Mouse (Mus musculus) C2C12 (cell line): ENCODE results near the gene Gm20388. TPM values are rescaled to one million over a fixed set of nuclear protein-coding genes. Genes with fewer than 3 reads are reported as not detected.

Source experiments
- H3K27me3 ChIP-seq: one replicate; pipeline ENCODE4 v1.6.1; 2011; ENCODE audit not compliant: control insufficient read depth, insufficient read depth, insufficient read length
- H3K36me3 ChIP-seq: one replicate; pipeline ENCODE4 v1.6.1; 2011; ENCODE audit not compliant: control insufficient read depth, insufficient read depth
- H3K4me3 ChIP-seq: one replicate; pipeline ENCODE4 v1.5.1; 2011; ENCODE audit warnings: mild to moderate bottlenecking, control low read depth; ENCODE audit not compliant: poor library complexity, insufficient read depth, severe bottlenecking
- H3K79me2 ChIP-seq: one replicate; pipeline ENCODE4 v1.6.1; 2011; ENCODE audit not compliant: control insufficient read depth, insufficient read depth
- H3K79me3 ChIP-seq: one replicate; pipeline ENCODE4 v1.6.1; 2011; ENCODE audit warnings: low read depth, control low read depth
- H3ac ChIP-seq: one replicate; pipeline ENCODE3; 2011; ENCODE audit warnings: low read depth; ENCODE audit not compliant: control insufficient read depth, insufficient read length
- CEBPB ChIP-seq: IDR thresholded peaks from one replicate; pipeline ENCODE4 v1.6.1; 2011; ENCODE audit warnings: low read depth, mild to moderate bottlenecking, control low read depth, moderate library complexity
- CTCF ChIP-seq: IDR thresholded peaks from one replicate; pipeline ENCODE4 v1.5.1; 2011; ENCODE audit not compliant: control insufficient read depth, insufficient read depth, insufficient read length
- FOSL1 ChIP-seq: IDR thresholded peaks from one replicate; pipeline ENCODE4 v1.8.0; 2011; ENCODE audit warnings: mild to moderate bottlenecking, low read length; ENCODE audit not compliant: poor library complexity, insufficient read depth, severe bottlenecking
- MAX ChIP-seq: IDR thresholded peaks from one replicate; pipeline ENCODE4 v1.6.1; 2011; ENCODE audit warnings: mild to moderate bottlenecking, control low read depth
- MYOD1 ChIP-seq: IDR thresholded peaks from one replicate; pipeline ENCODE4 v1.6.1; 2011; ENCODE audit warnings: low read depth; ENCODE audit not compliant: control insufficient read depth, insufficient read length
- MYOG ChIP-seq: IDR thresholded peaks from one replicate; pipeline ENCODE4 v1.6.1; 2011; ENCODE audit not compliant: control insufficient read depth, insufficient read length; ENCODE audit errors: extremely low read depth
- USF1 ChIP-seq: IDR thresholded peaks from one replicate; pipeline ENCODE4 v1.6.1; 2011; ENCODE audit warnings: low read depth, mild to moderate bottlenecking, control low read depth, moderate library complexity
- polyA plus RNA-seq: library from polyadenylated mRNA; unstranded; fragments of >200 nt; fragmentation: generic; extraction: Trizol; gene quantifications from one replicate; pipeline ENCODE4 v1.2.1, GENCODE M21; 2012; ENCODE audit warnings: missing spikeins

The Gm20388 gene
- polyA plus RNA-seq, 1 experiment, result 15.0 TPM

DNA sequence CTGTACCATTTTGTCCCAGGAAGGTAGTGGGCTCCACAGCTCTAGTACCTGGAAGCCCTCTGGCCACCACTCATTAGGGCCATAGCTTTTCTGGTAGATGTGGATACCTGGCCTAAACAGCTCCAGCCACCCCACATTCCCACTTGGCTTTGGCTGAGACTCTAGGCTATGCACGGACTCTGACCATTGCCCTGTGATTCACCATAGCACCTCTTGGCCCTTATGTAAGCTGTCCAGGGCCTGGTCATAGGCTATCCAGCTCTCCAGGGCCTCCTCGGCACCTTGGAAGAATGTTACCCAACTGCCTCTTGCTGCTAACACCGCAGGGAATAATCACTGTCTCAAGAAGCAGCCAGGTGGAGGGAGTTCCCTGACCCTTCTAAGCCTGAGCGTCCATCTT lies 2618.5 kb downstream of the Gm20388 start:
- H3K79me2 ChIP-seq, result peaks cover 100% of the 10 kb centered on the region
- peaks cover 78% of the 10 kb centered on the region for H3K79me3 ChIP-seq
- peaks cover 11% of the 10 kb centered on the region for H3K36me3 ChIP-seq
- H3K27me3 ChIP-seq, result no peaks in the 10 kb centered on the region
- H3K4me3 ChIP-seq, result no peak overlapping the region
- no peak for TF ChIP-seq CEBPB
- TF ChIP-seq MAX, result no peak
- no peak for TF ChIP-seq FOSL1
- no peak for TF ChIP-seq CTCF
- no peak for TF ChIP-seq USF1
- TF ChIP-seq MYOG, result no peak
- TF ChIP-seq MYOD1, result no peak
- no peak overlapping the region for H3ac ChIP-seq

DNA sequence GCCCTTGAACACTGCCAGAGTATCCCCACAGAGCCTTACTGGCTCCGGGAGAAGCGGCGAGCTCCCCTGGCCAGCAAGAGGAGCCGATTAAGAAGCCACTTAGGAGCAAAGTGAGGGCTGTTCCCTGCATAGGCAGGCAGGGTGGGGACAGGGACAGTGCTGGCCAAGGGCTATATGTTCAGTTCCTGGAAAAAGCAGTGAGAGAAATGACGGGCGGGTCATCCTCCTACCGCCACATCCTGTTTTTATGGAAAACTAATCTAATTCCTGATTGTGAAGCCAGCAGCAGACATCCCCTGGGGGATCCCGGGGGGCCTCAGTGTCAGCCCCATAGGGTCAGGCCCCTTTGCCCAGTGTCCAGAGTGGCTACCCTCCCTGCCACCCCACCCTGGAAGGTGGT lies 2620.7 kb downstream of the Gm20388 start:
- Histone ChIP-seq H3K36me3 (peaks cover 11% of the 10 kb centered on the region), H3K27me3 (no peaks in the 10 kb centered on the region), H3ac (no peak overlapping the region), H3K4me3 (no peak overlapping the region), H3K79me2 (peaks cover 100% of the 10 kb centered on the region), H3K79me3 (peaks cover 80% of the 10 kb centered on the region)
- TF ChIP-seq CTCF (no peak), CEBPB (no peak), FOSL1 (no peak), MYOD1 (no peak), MAX (no peak), MYOG (no peak), USF1 (no peak)

DNA sequence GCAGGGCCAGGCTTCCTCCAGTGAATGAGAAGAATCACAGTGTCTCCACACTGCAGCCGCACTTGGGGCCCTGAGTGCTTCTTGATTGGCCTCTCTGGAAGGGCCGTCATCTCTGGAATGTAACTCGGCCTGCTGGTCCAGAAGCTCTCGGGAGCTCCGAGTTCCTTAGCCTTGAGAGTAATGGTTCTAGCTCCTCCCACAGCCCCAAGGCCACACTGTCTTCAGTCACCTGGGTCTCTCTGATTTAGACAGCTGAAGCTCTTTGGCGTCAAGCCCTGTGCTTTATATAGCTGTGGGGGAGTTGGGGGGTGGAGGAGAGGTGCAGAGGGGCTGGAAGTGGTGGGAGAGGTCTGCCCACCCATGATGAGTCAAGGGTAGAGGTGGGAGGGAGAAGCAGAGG lies 2626.4 kb downstream of the Gm20388 start:
- Histone ChIP-seq H3K4me3 (no peak overlapping the region), H3K79me2 (peaks cover 100% of the 10 kb centered on the region), H3K27me3 (no peaks in the 10 kb centered on the region), H3K79me3 (peaks cover 85% of the 10 kb centered on the region), H3ac (no peak overlapping the region), H3K36me3 (peaks cover 10% of the 10 kb centered on the region)
- TF ChIP-seq USF1, result no peak
- no peak for TF ChIP-seq MYOD1
- TF ChIP-seq CTCF, result no peak
- TF ChIP-seq MYOG, result no peak
- TF ChIP-seq FOSL1, result no peak
- TF ChIP-seq MAX, result no peak
- TF ChIP-seq CEBPB, result no peak

GRCm38 (mm10) chr8:122537812-122538211 lies 2627.2 kb downstream of the Gm20388 start:
- peaks cover 100% of the 10 kb centered on the region for H3K79me2 ChIP-seq
- no peak overlapping the region for H3ac ChIP-seq
- H3K79me3 ChIP-seq, result peaks cover 85% of the 10 kb centered on the region
- no peak overlapping the region for H3K4me3 ChIP-seq
- H3K27me3 ChIP-seq, result no peaks in the 10 kb centered on the region
- H3K36me3 ChIP-seq, result peaks cover 4% of the 10 kb centered on the region
- TF ChIP-seq MYOD1 (no peak), CTCF (no peak)

- Histone ChIP-seq H3K36me3 (peaks cover 4% of the 10 kb centered on the region), H3K79me3 (peaks cover 85% of the 10 kb centered on the region), H3K27me3 (no peaks in the 10 kb centered on the region), H3ac (no peak overlapping the region), H3K79me2 (peaks cover 100% of the 10 kb centered on the region), H3K4me3 (no peak overlapping the region)
- TF ChIP-seq MYOD1 (no peak), MAX (no peak), CTCF (no peak)
Observed at GRCm38 (mm10) chr8:122538310-122539076, 2627.9 kb downstream of the Gm20388 start.

GRCm38 (mm10) chr8:122544138-122544537 lies 2633.5 kb downstream of the Gm20388 start:
- Histone ChIP-seq H3K27me3 (no peaks in the 10 kb centered on the region), H3K79me3 (peaks cover 93% of the 10 kb centered on the region), H3K4me3 (no peak overlapping the region), H3K36me3 (peaks cover 17% of the 10 kb centered on the region), H3K79me2 (peaks cover 100% of the 10 kb centered on the region), H3ac (no peak overlapping the region)
- TF ChIP-seq MYOD1, result no peak
- TF ChIP-seq CTCF, result no peak
- no peak for TF ChIP-seq MAX
- TF ChIP-seq FOSL1, result no peak
- no peak for TF ChIP-seq USF1
- no peak for TF ChIP-seq MYOG
- no peak for TF ChIP-seq CEBPB
